In genomic region chr9:71707989-71708388, GRCm38 (mm10) we compare ENCODE assay signal across 23 mouse cellular contexts.
DNase-seq lines count a peak whose midpoint lies in the region; TF ChIP-seq lines count a peak whose summit lies in the region.
"Had no signal": no experiment of that assay in that cellular context is flagged by ENCODE, and none has a peak within 500 bp of the region (broad histone marks: within the 10 kb centered on the region; RNA-seq: fewer than 3 reads in every experiment).

No protein-coding gene starts in this region.

- H3K27ac ChIP-seq in heart, embryonic 10.5 days, result peak overlapping the region; percentile 56; the same call in 1 of the 2 replicates
- H3K27ac ChIP-seq in MEL (ENCODE audit: control insufficient read depth, low read depth, low read length), result peak overlapping the region; percentile 79
- H3K27ac ChIP-seq: embryonic facial prominence, embryonic 12.5 days; embryonic facial prominence, embryonic 15.5 days; gastrocnemius, adult 2 months; hindbrain, embryonic 14.5 days; hindbrain, postnatal 0 days had no signal

- no peaks in the 10 kb centered on the region for H3K9me3 ChIP-seq in heart, embryonic 10.5 days
- H3K9me3 ChIP-seq in MEL (replicated peaks; ENCODE audit: insufficient read depth, low read length), result no peaks in the 10 kb centered on the region
- H3K9me3 ChIP-seq: embryonic facial prominence, embryonic 12.5 days; embryonic facial prominence, embryonic 15.5 days had no signal

- intact Hi-C loops in heart, postnatal 10 days (cut with DNase I), result no loop called here

- peak; percentile 67 to 73 for TF ChIP-seq EP300 in MEL (IDR thresholded peaks at IDR 0.05; ENCODE audit: low read depth in 1 of 2, low read length in 2 of 2)

- H3K27me3 ChIP-seq in heart, embryonic 10.5 days (ENCODE audit: insufficient read depth, poor library complexity, severe bottlenecking), result no peaks in the 10 kb centered on the region
- H3K27me3 ChIP-seq in MEL (ENCODE audit: control insufficient read depth in 1 of 2, insufficient read depth in 2 of 2, low read length in 2 of 2), result no peaks in the 10 kb centered on the region
- H3K27me3 ChIP-seq: embryonic facial prominence, embryonic 12.5 days; embryonic facial prominence, embryonic 15.5 days; Patski had no signal

- peaks cover 46% of the 10 kb centered on the region for H3K36me3 ChIP-seq in heart, embryonic 10.5 days
- peaks cover 0 to 20% of the 10 kb centered on the region in 2 experiments; a peak in 2 of 4 replicates for H3K36me3 ChIP-seq in MEL (ENCODE audit: control insufficient read depth in 1 of 2, insufficient read depth in 2 of 2, low read length in 2 of 2)

- WGBS in heart, embryonic 10.5 days, result 65% methylated on average over 7 of the region's 7 CpGs

- H3K9ac ChIP-seq in MEL (ENCODE audit: control insufficient read depth, low read depth, low read length, poor library complexity, severe bottlenecking), result peak overlapping the region; percentile 25
- H3K9ac ChIP-seq: embryonic facial prominence, embryonic 12.5 days; embryonic facial prominence, embryonic 15.5 days; forebrain, postnatal 0 days; hindbrain, embryonic 14.5 days had no signal

- TF ChIP-seq CTCF in MEL (IDR thresholded peaks at IDR 0.05 in 2 of 3, conservative IDR thresholded peaks at IDR 0.05 in 1 of 3; ENCODE audit: control insufficient read depth in 1 of 3, insufficient read depth in 1 of 3, low read depth in 2 of 3, low read length in 3 of 3, poor library complexity in 1 of 3, severe bottlenecking in 1 of 3), result no peak

- TF ChIP-seq RAD21 in MEL (IDR thresholded peaks at IDR 0.05; ENCODE audit: low read depth, low read length), result no peak

- no peaks in the 10 kb centered on the region for H3K79me2 ChIP-seq in MEL (ENCODE audit: control insufficient read depth, insufficient read depth, low read length, poor library complexity)

- TF ChIP-seq POLR2A in MEL (IDR thresholded peaks at IDR 0.05; ENCODE audit: control insufficient read depth in 1 of 2, insufficient read depth in 1 of 2, low read depth in 1 of 2, low read length in 2 of 2, poor library complexity in 1 of 2), result 0 out of 4 replicates have a peak, but pooled peaks of 1 of the 2 experiments have one; percentile 27

- H3K4me3 ChIP-seq in heart, embryonic 10.5 days, result no peak overlapping the region
- H3K4me3 ChIP-seq in MEL (ENCODE audit: control insufficient read depth in 1 of 2, insufficient read depth in 1 of 2, low read depth in 2 of 2, low read length in 2 of 2), result no peak overlapping the region
- H3K4me3 ChIP-seq: embryonic facial prominence, embryonic 12.5 days; embryonic facial prominence, embryonic 15.5 days; gastrocnemius, adult 2 months had no signal

- no peak for DNase-seq in heart, embryonic 10.5 days (ENCODE audit: low spot score)
- no peak for DNase-seq in heart, postnatal 10 days
- DNase-seq in 416B (ENCODE audit: low read depth) (peak; percentile 76), MEL (ENCODE audit: low read depth, low spot score) (peak; percentile 79)
- DNase-seq in adrenal gland, adult (ENCODE audit: inconsistent age in 2 of 2, low spot score in 1 of 2), result no peak
- DNase-seq in layer of hippocampus, postnatal 14 days (ENCODE audit: low spot score in 2 of 2), result no peak
- DNase-seq in kidney, adult 8-10 months, result no peak
- DNase-seq: adrenal gland, adult 2 months; adrenal gland, postnatal 14 days; cerebellum, adult 11 months; cerebellum, adult 2 months; cerebellum, adult 9-11 months; cerebellum, postnatal 25 days; forebrain, postnatal 0 days; gastrocnemius, adult 2 months; gastrocnemius, postnatal 14 days; heart, adult 18-20 months; heart, postnatal 4 days had no signal

- peaks cover 62% of the 10 kb centered on the region for H3K4me1 ChIP-seq in heart, embryonic 10.5 days
- H3K4me1 ChIP-seq in MEL (ENCODE audit: control insufficient read depth in 1 of 2, insufficient read depth in 2 of 2, low read length in 2 of 2), result peaks cover 14 to 37% of the 10 kb centered on the region in 2 experiments
- H3K4me1 ChIP-seq: embryonic facial prominence, embryonic 15.5 days had no signal

TF ChIP-seq in MEL, 35 proteins besides CTCF, POLR2A, EP300 and RAD21:
- TF ChIP-seq SMC3 (IDR thresholded peaks at IDR 0.05; ENCODE audit: low read depth, low read length) (no peak), JUND (IDR thresholded peaks at IDR 0.05; ENCODE audit: low read depth, low read length) (peak; percentile 73; the same call in 1 of the 2 replicates), E2F4 (IDR thresholded peaks at IDR 0.05; ENCODE audit: borderline replicate concordance, low read depth, low read length) (no peak), NELFE (IDR thresholded peaks at IDR 0.05; ENCODE audit: low read depth, low read length) (no peak), GATA1 (IDR thresholded peaks at IDR 0.05; ENCODE audit: low read depth, low read length) (peak; percentile 74), ELF1 (IDR thresholded peaks at IDR 0.05; ENCODE audit: low read depth, low read length) (no peak), TAL1 (IDR thresholded peaks at IDR 0.05; ENCODE audit: low read length) (0 out of 2 replicates have a peak, but pooled peaks have one; percentile 18), TCF12 (IDR thresholded peaks at IDR 0.05; ENCODE audit: low read depth, low read length) (peak; percentile 11; the same call in 1 of the 2 replicates), POLR2AphosphoS5 (IDR thresholded peaks at IDR 0.05; ENCODE audit: borderline replicate concordance, low read depth, low read length) (no peak), MAX (IDR thresholded peaks at IDR 0.05; ENCODE audit: low read length) (no peak), ETS1 (IDR thresholded peaks at IDR 0.05; ENCODE audit: low read depth, low read length) (peak; percentile 94), SIN3A (IDR thresholded peaks at IDR 0.05; ENCODE audit: low read length) (peak; percentile 43), USF2 (IDR thresholded peaks at IDR 0.05; ENCODE audit: borderline replicate concordance in 1 of 2, insufficient read depth in 1 of 2, low read depth in 1 of 2, low read length in 2 of 2) (no peak), TBP (IDR thresholded peaks at IDR 0.05; ENCODE audit: low read depth, low read length) (0 out of 2 replicates have a peak, but pooled peaks have one; percentile 43), ZNF384 (IDR thresholded peaks at IDR 0.05; ENCODE audit: low read depth, low read length) (no peak)

Comparison
In these comparisons a context has a peak if more than half of its experiments do, and no peak if none do; other contexts are left out.
1. DNase-seq: peak in 416B (single experiment) and MEL (single experiment); none in heart, embryonic 10.5 days (single experiment), heart, postnatal 10 days (0 of 2), adrenal gland, adult (0 of 2), layer of hippocampus, postnatal 14 days (0 of 2) and kidney, adult 8-10 months (0 of 2).